Mouse (Mus musculus) hindbrain, embryonic 11.5 days (tissue): ENCODE results near the gene Psma6. TPM values are rescaled to one million over a fixed set of nuclear protein-coding genes. Genes with fewer than 3 reads are reported as not detected.
"Not testable (repeated sequence)": the region's sequence is repeated elsewhere in the genome, so short reads cannot be mapped to it uniquely, and the experiment has no call there.

Experiments used
- ATAC-seq: fragments of 200-750 bp; cut with Nextera tagmentation; 2 replicates; pipeline ENCODE4 v1.8.0; 2017; ENCODE audit warnings: mild to moderate bottlenecking, moderate TSS enrichment, moderate library complexity; ENCODE audit not compliant: low FRiP score
- DNase-seq: peaks from one replicate; pipeline ENCODE4 v3.0.0-alpha.2; 2015; ENCODE audit warnings: low spot score
- H3K27ac ChIP-seq: fragments of 300-500 bp; sonication (generic); 2 replicates; pipeline ENCODE4 v1.5.1; 2014; ENCODE audit warnings: mild to moderate bottlenecking, low read depth, low read length
- H3K27me3 ChIP-seq: fragments of 300-500 bp; sonication (generic); 2 replicates; pipeline ENCODE4 v1.6.1; 2014; ENCODE audit warnings: mild to moderate bottlenecking, low read length, moderate library complexity, mixed read lengths; ENCODE audit not compliant: control insufficient read depth, insufficient read depth
- H3K36me3 ChIP-seq: fragments of 300-500 bp; sonication (generic); 2 replicates; pipeline ENCODE4 v1.6.1; 2014; ENCODE audit warnings: mild to moderate bottlenecking, low read length, moderate library complexity, mixed read lengths; ENCODE audit not compliant: control insufficient read depth, insufficient read depth
- H3K4me1 ChIP-seq: fragments of 300-500 bp; sonication (generic); replicated peaks from 2 replicates; pipeline ENCODE4 v1.6.1; 2014; ENCODE audit warnings: low read length, mixed read lengths; ENCODE audit not compliant: control insufficient read depth, insufficient read depth
- H3K4me2 ChIP-seq: fragments of 300-500 bp; sonication (generic); replicated peaks from 2 replicates; pipeline ENCODE4 v1.6.1; 2014; ENCODE audit warnings: mild to moderate bottlenecking, low read depth, low read length
- H3K4me3 ChIP-seq: fragments of 300-500 bp; sonication (generic); 2 replicates; pipeline ENCODE4 v1.5.1; 2014; ENCODE audit warnings: low read depth, low read length
- H3K9ac ChIP-seq: fragments of 300-500 bp; sonication (generic); 2 replicates; pipeline ENCODE4 v1.6.1; 2014; ENCODE audit warnings: low read depth, low read length
- H3K9me3 ChIP-seq: fragments of 300-500 bp; sonication (generic); 2 replicates; pipeline ENCODE4 v1.6.1; 2016; ENCODE audit warnings: low read length; ENCODE audit not compliant: control insufficient read depth
- WGBS: fragments of 180-500 bp; shearing (Covaris S2); extraction: QIAGEN DNeasy Blood & Tissue Kit; methylation state at CpG from one replicate; pipeline ENCODE4 v1.1.7; 2014; 5-methylcytosine and 5-hydroxymethylcytosine counted together
- polyA plus RNA-seq: library from polyadenylated mRNA; unstranded; fragments of >200 nt; fragmentation: Nextera tagmentation; extraction: Ambion mirVana; gene quantifications from 2 replicates; pipeline ENCODE4 v1.2.1, GENCODE M21; 2014

The Psma6 gene
- polyA plus RNA-seq, 1 experiment from 2014 or later: 503 TPM

GRCm38 (mm10) chr12:55387788-55388465 lies 3.9 kb downstream of the Psma6 start:
- H3K27me3 ChIP-seq: no peaks in the 10 kb centered on the region
- no peak overlapping the region for H3K9ac ChIP-seq
- no peak for DNase-seq
- no peaks in the 10 kb centered on the region for H3K9me3 ChIP-seq
- H3K36me3 ChIP-seq: no peaks in the 10 kb centered on the region
- ATAC-seq: no peak
- H3K4me3 ChIP-seq: no peak overlapping the region
- WGBS: 78% methylated on average over 11 of the region's 11 CpGs
- H3K27ac ChIP-seq: no peak overlapping the region
- H3K4me2 ChIP-seq: no peak overlapping the region
- no peaks in the 10 kb centered on the region for H3K4me1 ChIP-seq

- Histone ChIP-seq H3K4me2 (no peak overlapping the region), H3K4me3 (no peak overlapping the region), H3K9me3 (no peaks in the 10 kb centered on the region), H3K9ac (no peak overlapping the region), H3K27ac (no peak overlapping the region), H3K27me3 (no peaks in the 10 kb centered on the region), H3K4me1 (no peaks in the 10 kb centered on the region), H3K36me3 (no peaks in the 10 kb centered on the region)
- DNase-seq (peak; percentile 24), ATAC-seq (no peak)
- 65% methylated on average over 6 of the region's 6 CpGs for WGBS
Measured at GRCm38 (mm10) chr12:55388478-55388877, 4.5 kb downstream of the Psma6 start.

GRCm38 (mm10) chr12:55389132-55390081 lies 5.4 kb downstream of the Psma6 start:
- Histone ChIP-seq H3K27ac (no peak overlapping the region), H3K4me1 (no peaks in the 10 kb centered on the region), H3K9ac (no peak overlapping the region), H3K36me3 (no peaks in the 10 kb centered on the region), H3K4me3 (no peak overlapping the region), H3K9me3 (no peaks in the 10 kb centered on the region), H3K27me3 (no peaks in the 10 kb centered on the region), H3K4me2 (no peak overlapping the region)
- ATAC-seq (no peak), DNase-seq (no peak)
- 75% methylated on average over 17 of the region's 17 CpGs for WGBS

- Histone ChIP-seq H3K4me2 (no peak overlapping the region), H3K9me3 (no peaks in the 10 kb centered on the region), H3K36me3 (no peaks in the 10 kb centered on the region), H3K9ac (no peak overlapping the region), H3K27me3 (no peaks in the 10 kb centered on the region), H3K4me3 (no peak overlapping the region), H3K4me1 (no peaks in the 10 kb centered on the region), H3K27ac (no peak overlapping the region)
- ATAC-seq (no peak), DNase-seq (no peak)
Measured at GRCm38 (mm10) chr12:55392120-55392519, 8.1 kb downstream of the Psma6 start.

GRCm38 (mm10) chr12:55392733-55393577 lies 8.9 kb downstream of the Psma6 start:
- ATAC-seq: no peak
- DNase-seq: no peak
- 87% methylated on average over 11 of the region's 11 CpGs for WGBS

GRCm38 (mm10) chr12:55395601-55396000 lies 11.6 kb downstream of the Psma6 start:
- H3K4me1 ChIP-seq, H3K4me3 ChIP-seq, DNase-seq, H3K4me2 ChIP-seq, H3K9me3 ChIP-seq, ATAC-seq, H3K36me3 ChIP-seq, H3K27ac ChIP-seq, H3K9ac ChIP-seq, H3K27me3 ChIP-seq: not testable (repeated sequence)
- WGBS: 91% methylated on average over 14 of the region's 14 CpGs

More at GRCm38 (mm10) chr12:55392733-55393577, 8.9 kb downstream of the Psma6 start:
- no peak overlapping the region for H3K27ac ChIP-seq
- H3K36me3 ChIP-seq: no peaks in the 10 kb centered on the region
- no peaks in the 10 kb centered on the region for H3K4me1 ChIP-seq
- H3K27me3 ChIP-seq: no peaks in the 10 kb centered on the region
- no peak overlapping the region for H3K9ac ChIP-seq
- no peaks in the 10 kb centered on the region for H3K9me3 ChIP-seq
- H3K4me2 ChIP-seq: no peak overlapping the region
- H3K4me3 ChIP-seq: no peak overlapping the region

GRCm38 (mm10) chr12:55396536-55396935 lies 12.5 kb downstream of the Psma6 start:
- no peak for ATAC-seq
- no peaks in the 10 kb centered on the region for H3K36me3 ChIP-seq
- no peak overlapping the region for H3K4me3 ChIP-seq
- 96% methylated on average over 4 of the region's 4 CpGs for WGBS
- peaks cover 5% of the 10 kb centered on the region; the same call in 1 of the 2 replicates for H3K4me1 ChIP-seq
- H3K4me2 ChIP-seq: no peak overlapping the region
- H3K27me3 ChIP-seq: no peaks in the 10 kb centered on the region
- H3K9me3 ChIP-seq: no peaks in the 10 kb centered on the region
- H3K27ac ChIP-seq: no peak overlapping the region
- no peak for DNase-seq
- no peak overlapping the region for H3K9ac ChIP-seq

GRCm38 (mm10) chr12:55397544-55398239 lies 13.7 kb downstream of the Psma6 start:
- ATAC-seq (no peak), DNase-seq (no peak)
- Histone ChIP-seq H3K9me3 (no peaks in the 10 kb centered on the region), H3K27me3 (no peaks in the 10 kb centered on the region), H3K27ac (peak overlapping the region; percentile 89), H3K4me2 (peak overlapping the region; percentile 70), H3K36me3 (no peaks in the 10 kb centered on the region), H3K4me3 (peak overlapping the region; percentile 84), H3K4me1 (peaks cover 5% of the 10 kb centered on the region; the same call in 1 of the 2 replicates), H3K9ac (peak overlapping the region; percentile 93)
- WGBS: 74% methylated on average over 9 of the region's 9 CpGs
